Mouse (Mus musculus) G1E-ER4 (cell line): ENCODE measurements around the gene 1520401A03Rik. TPM values are rescaled to one million over a fixed set of nuclear protein-coding genes. Genes with fewer than 3 reads are reported as not detected.

ENCODE experiments used
- GATA1 ChIP-seq: IDR thresholded peaks from one replicate; pipeline ENCODE4 v1.8.0; 2012; ENCODE audit warnings: low read length, inconsistent platforms
- polyA plus RNA-seq: library from polyadenylated mRNA; stranded (reverse); fragments of >175 nt; gene quantifications from 2 replicates; pipeline ENCODE4 v1.2.3, GENCODE M21; 2012

1520401A03Rik gene
- polyA plus RNA-seq, 1 experiment, result not detected

- no peak for TF ChIP-seq GATA1
Measured at GRCm38 (mm10) chr17:23664556-23665021, 58.0 kb downstream of the 1520401A03Rik start.

GRCm38 (mm10) chr17:23661526-23661925, 61.1 kb downstream of the 1520401A03Rik start:
- no peak for TF ChIP-seq GATA1

- TF ChIP-seq GATA1, result no peak
Measured at GRCm38 (mm10) chr17:23660876-23661200, 61.7 kb downstream of the 1520401A03Rik start.

- TF ChIP-seq GATA1, result no peak
Measured at GRCm38 (mm10) chr17:23660117-23660875, 62.3 kb downstream of the 1520401A03Rik start, which contains the start of gene Bicdl2. Gene Bicdl2, plus strand, starts transcription at chr17:23660506.

- TF ChIP-seq GATA1, result no peak
Measured at GRCm38 (mm10) chr17:23658450-23658849, 64.1 kb downstream of the 1520401A03Rik start.

Other genes with a start within 250 kb of the 1520401A03Rik start
- not detected in 2 replicates for gene Vmn2r117, start 243.1 kb downstream of the 1520401A03Rik start, polyA plus RNA-seq
- 10.3 and 12.1 TPM in 2 replicates for gene Zfp213, start 158.5 kb downstream of the 1520401A03Rik start, polyA plus RNA-seq
- gene Zfp13, start 123.3 kb downstream of the 1520401A03Rik start, polyA plus RNA-seq, result 0.21 TPM in 2 replicates
- gene Zscan10, start 121.9 kb downstream of the 1520401A03Rik start, polyA plus RNA-seq, result not detected in 2 replicates
- not detected in 2 replicates for gene Mmp25, start 77.5 kb downstream of the 1520401A03Rik start, polyA plus RNA-seq
- not detected in 2 replicates for gene Bicdl2, start 62.3 kb downstream of the 1520401A03Rik start, polyA plus RNA-seq
- 258 and 328 TPM in 2 replicates for gene Hcfc1r1, start 49.2 kb downstream of the 1520401A03Rik start, polyA plus RNA-seq
- gene Thoc6, start 48.9 kb downstream of the 1520401A03Rik start, polyA plus RNA-seq, result 96.9 and 107 TPM in 2 replicates
- gene Tnfrsf12a, start 45.3 kb downstream of the 1520401A03Rik start, polyA plus RNA-seq, result 5.5 and 6.2 TPM in 2 replicates
- not detected in 2 replicates for gene Cldn6, start 43.5 kb downstream of the 1520401A03Rik start, polyA plus RNA-seq
- not detected in 2 replicates for gene Cldn9, start 38.8 kb downstream of the 1520401A03Rik start, polyA plus RNA-seq
- 104 and 119 TPM in 2 replicates for gene Pkmyt1, start 3.6 kb upstream of the 1520401A03Rik start, polyA plus RNA-seq
- gene Paqr4, start 18.1 kb upstream of the 1520401A03Rik start, polyA plus RNA-seq, result 1.4 and 3.1 TPM in 2 replicates
- gene Kremen2, start 23.1 kb upstream of the 1520401A03Rik start, polyA plus RNA-seq, result 0.06 and 0.21 TPM in 2 replicates
- 23.5 and 36.1 TPM in 2 replicates for gene Flywch1, start 48.8 kb upstream of the 1520401A03Rik start, polyA plus RNA-seq
- gene Flywch2, start 63.3 kb upstream of the 1520401A03Rik start, polyA plus RNA-seq, result not detected in 2 replicates
- gene Srrm2, start 67.7 kb upstream of the 1520401A03Rik start, polyA plus RNA-seq, result 91.1 and 315 TPM in 2 replicates
- 819 and 1,233 TPM in 2 replicates for gene Elob, start 106.4 kb upstream of the 1520401A03Rik start, polyA plus RNA-seq
- gene Prss33, start 113.3 kb upstream of the 1520401A03Rik start, polyA plus RNA-seq, result not detected in 2 replicates
- gene Prss32, start 121.1 kb upstream of the 1520401A03Rik start, polyA plus RNA-seq, result not detected in 2 replicates
- gene Prss41, start 121.4 kb upstream of the 1520401A03Rik start, polyA plus RNA-seq, result not detected in 2 replicates
- gene Prss21, start 145.3 kb upstream of the 1520401A03Rik start, polyA plus RNA-seq, result not detected in 2 replicates
- gene Dcpp1, start 158.1 kb upstream of the 1520401A03Rik start, polyA plus RNA-seq, result not detected in 2 replicates
- gene Dcpp2, start 158.1 kb upstream of the 1520401A03Rik start, polyA plus RNA-seq, result not detected in 2 replicates
- gene Dcpp3, start 194.7 kb upstream of the 1520401A03Rik start, polyA plus RNA-seq, result not detected in 2 replicates
- not detected in 2 replicates for gene Sbp, start 218.9 kb upstream of the 1520401A03Rik start, polyA plus RNA-seq
- not detected in 2 replicates for gene Sbpl, start 232.5 kb upstream of the 1520401A03Rik start, polyA plus RNA-seq